Mouse (Mus musculus) bone marrow macrophage, adult 2 months (primary cell): Measurements from ENCODE around the gene Shisa6.

ENCODE experiments used
- CTCF ChIP-seq: IDR thresholded peaks from 2 replicates; pipeline ENCODE4 v1.5.1; 2012; ENCODE audit warnings: low read depth, mild to moderate bottlenecking, low read length, moderate library complexity
- POLR2A ChIP-seq: IDR thresholded peaks from 2 replicates; pipeline ENCODE4 v1.6.1; 2012; ENCODE audit warnings: mild to moderate bottlenecking, low read depth, low read length, borderline replicate concordance

GRCm38 (mm10) chr11:66265336-66265990 is 260.3 kb downstream of the Shisa6 start:
- TF ChIP-seq POLR2A (no peak), CTCF (no peak)
